Mouse (Mus musculus): ENCODE results near the gene Grik4.

- TF ChIP-seq POLR2A (IDR thresholded peaks at IDR 0.05; ENCODE audit: insufficient read depth, low read depth, low read length) (no peak), CTCF (IDR thresholded peaks at IDR 0.05; ENCODE audit: insufficient read depth, low read depth, low read length) (no peak)
Measured at GRCm38 (mm10) chr9:42745982-42746381, 198.3 kb downstream of the Grik4 start.

All from olfactory bulb, adult 2 months (tissue).